Mouse (Mus musculus) midbrain, embryonic 10.5 days (tissue): ENCODE measurements around the gene Olfr223. TPM values are rescaled to one million over a fixed set of nuclear protein-coding genes. Genes with fewer than 3 reads are reported as not detected.

Experiments used
- DNase-seq: peaks from one replicate; pipeline ENCODE4 v3.0.0-alpha.2; 2017; ENCODE audit warnings: low spot score
- H3K27ac ChIP-seq: fragments of 300-500 bp; sonication (generic); replicated peaks from 2 replicates; pipeline ENCODE4 v1.5.1; 2016; ENCODE audit warnings: mild to moderate bottlenecking
- H3K27me3 ChIP-seq: fragments of 300-500 bp; sonication (generic); 2 replicates; pipeline ENCODE4 v1.6.1; 2016; ENCODE audit warnings: low read depth, mild to moderate bottlenecking; ENCODE audit not compliant: poor library complexity, severe bottlenecking
- H3K36me3 ChIP-seq: fragments of 300-500 bp; sonication (generic); 2 replicates; pipeline ENCODE4 v1.6.1; 2016; ENCODE audit warnings: mild to moderate bottlenecking, moderate library complexity
- H3K4me1 ChIP-seq: fragments of 300-500 bp; sonication (generic); 2 replicates; pipeline ENCODE4 v1.6.1; 2016
- H3K4me3 ChIP-seq: fragments of 300-500 bp; sonication (generic); 2 replicates; pipeline ENCODE4 v1.5.1; 2016; ENCODE audit warnings: mild to moderate bottlenecking, moderate library complexity
- H3K9me3 ChIP-seq: fragments of 300-500 bp; sonication (generic); replicated peaks from 2 replicates; pipeline ENCODE4 v1.6.1; 2016; ENCODE audit warnings: mild to moderate bottlenecking
- WGBS: fragments of 180-500 bp; shearing (Covaris S2); methylation state at CpG from one replicate; pipeline ENCODE4 v1.1.7; 2016; 5-methylcytosine and 5-hydroxymethylcytosine counted together
- polyA plus RNA-seq: library from polyadenylated mRNA; unstranded; fragments of >200 nt; fragmentation: Nextera tagmentation; extraction: Ambion mirVana; gene quantifications from 2 replicates; pipeline ENCODE4 v1.2.1, GENCODE M21; 2016

Gene Olfr223
- polyA plus RNA-seq, 1 experiment from 2014 or later, result not detected

- WGBS, result 68% methylated on average over 9 of the region's 9 CpGs
- DNase-seq, result no peak
- Histone ChIP-seq H3K9me3 (no peaks in the 10 kb centered on the region), H3K4me3 (no peak overlapping the region), H3K27me3 (0 out of 2 replicates have a peak, but pooled peaks cover 4% of the 10 kb centered on the region), H3K36me3 (no peaks in the 10 kb centered on the region), H3K4me1 (no peaks in the 10 kb centered on the region), H3K27ac (no peak overlapping the region)
Observed at GRCm38 (mm10) chr11:59575726-59576125, 17.4 kb downstream of the Olfr223 start.

GRCm38 (mm10) chr11:59569306-59569705, 23.8 kb downstream of the Olfr223 start:
- no peaks in the 10 kb centered on the region for H3K36me3 ChIP-seq
- no peak for DNase-seq
- 0 out of 2 replicates have a peak, but pooled peaks cover 4% of the 10 kb centered on the region for H3K27me3 ChIP-seq
- H3K9me3 ChIP-seq, result no peaks in the 10 kb centered on the region
- no peak overlapping the region for H3K4me3 ChIP-seq
- 76% methylated on average over 3 of the region's 3 CpGs for WGBS
- no peak overlapping the region for H3K27ac ChIP-seq
- no peaks in the 10 kb centered on the region for H3K4me1 ChIP-seq

GRCm38 (mm10) chr11:59562837-59563236, 30.3 kb downstream of the Olfr223 start:
- no peak overlapping the region for H3K27ac ChIP-seq

GRCm38 (mm10) chr11:59562336-59562735, 30.8 kb downstream of the Olfr223 start:
- no peak for DNase-seq
- Histone ChIP-seq H3K4me3 (no peak overlapping the region), H3K36me3 (no peaks in the 10 kb centered on the region), H3K9me3 (no peaks in the 10 kb centered on the region), H3K4me1 (no peaks in the 10 kb centered on the region), H3K27ac (no peak overlapping the region), H3K27me3 (no peaks in the 10 kb centered on the region)
- WGBS, result 93% methylated on average over 4 of the region's 4 CpGs

More at GRCm38 (mm10) chr11:59562837-59563236, 30.3 kb downstream of the Olfr223 start:
- H3K27me3 ChIP-seq, result no peaks in the 10 kb centered on the region
- DNase-seq, result no peak
- no peaks in the 10 kb centered on the region for H3K9me3 ChIP-seq
- WGBS, result 80% methylated on average over 9 of the region's 9 CpGs
- no peaks in the 10 kb centered on the region for H3K4me1 ChIP-seq
- H3K36me3 ChIP-seq, result no peaks in the 10 kb centered on the region
- H3K4me3 ChIP-seq, result no peak overlapping the region

GRCm38 (mm10) chr11:59560906-59561305, 32.2 kb downstream of the Olfr223 start:
- Histone ChIP-seq H3K9me3 (no peaks in the 10 kb centered on the region), H3K36me3 (no peaks in the 10 kb centered on the region), H3K27me3 (no peaks in the 10 kb centered on the region), H3K4me3 (no peak overlapping the region), H3K27ac (no peak overlapping the region), H3K4me1 (no peaks in the 10 kb centered on the region)
- DNase-seq, result no peak
- WGBS, result 76% methylated on average over 3 of the region's 3 CpGs

GRCm38 (mm10) chr11:59554535-59554934, 38.6 kb downstream of the Olfr223 start:
- Histone ChIP-seq H3K4me1 (no peaks in the 10 kb centered on the region), H3K27ac (no peak overlapping the region), H3K36me3 (no peaks in the 10 kb centered on the region), H3K9me3 (no peaks in the 10 kb centered on the region), H3K4me3 (no peak overlapping the region), H3K27me3 (no peaks in the 10 kb centered on the region)
- DNase-seq, result no peak
- WGBS, result 81% methylated on average over 8 of the region's 8 CpGs

GRCm38 (mm10) chr11:59554127-59554526, 39.0 kb downstream of the Olfr223 start:
- Histone ChIP-seq H3K27ac (no peak overlapping the region), H3K4me3 (no peak overlapping the region), H3K27me3 (no peaks in the 10 kb centered on the region), H3K36me3 (no peaks in the 10 kb centered on the region), H3K9me3 (no peaks in the 10 kb centered on the region), H3K4me1 (no peaks in the 10 kb centered on the region)
- DNase-seq, result no peak
- WGBS, result 94% methylated on average over 11 of the region's 11 CpGs

- WGBS, result 88% methylated on average over 9 of the region's 9 CpGs
- Histone ChIP-seq H3K36me3 (no peaks in the 10 kb centered on the region), H3K4me3 (no peak overlapping the region), H3K4me1 (no peaks in the 10 kb centered on the region), H3K27me3 (no peaks in the 10 kb centered on the region), H3K27ac (no peak overlapping the region), H3K9me3 (no peaks in the 10 kb centered on the region)
- DNase-seq, result no peak
Observed at GRCm38 (mm10) chr11:59544005-59544404, 49.1 kb downstream of the Olfr223 start.

- Histone ChIP-seq H3K9me3 (no peaks in the 10 kb centered on the region), H3K4me1 (0 out of 2 replicates have a peak, but pooled peaks cover 2% of the 10 kb centered on the region), H3K36me3 (no peaks in the 10 kb centered on the region), H3K4me3 (no peak overlapping the region), H3K27ac (no peak overlapping the region), H3K27me3 (no peaks in the 10 kb centered on the region)
- DNase-seq, result no peak
- 89% methylated on average over 3 of the region's 3 CpGs for WGBS
Observed at GRCm38 (mm10) chr11:59543376-59543775, 49.7 kb downstream of the Olfr223 start.

- no peaks in the 10 kb centered on the region for H3K27me3 ChIP-seq
- no peak overlapping the region for H3K4me3 ChIP-seq
- 0 out of 2 replicates have a peak, but pooled peaks cover 3% of the 10 kb centered on the region for H3K4me1 ChIP-seq
- H3K36me3 ChIP-seq, result no peaks in the 10 kb centered on the region
- DNase-seq, result no peak
- no peak overlapping the region for H3K27ac ChIP-seq
- WGBS, result 88% methylated on average over 6 of the region's 6 CpGs
- no peaks in the 10 kb centered on the region for H3K9me3 ChIP-seq
Observed at GRCm38 (mm10) chr11:59542442-59542841, 50.6 kb downstream of the Olfr223 start.

- H3K4me1 ChIP-seq, result 0 out of 2 replicates have a peak, but pooled peaks cover 3% of the 10 kb centered on the region
- 48% methylated on average over 3 of the region's 3 CpGs for WGBS
- no peaks in the 10 kb centered on the region for H3K9me3 ChIP-seq
- H3K27me3 ChIP-seq, result no peaks in the 10 kb centered on the region
- no peak within 1 kb of the TSS for H3K4me3 ChIP-seq
- no peak for DNase-seq
- H3K36me3 ChIP-seq, result no peaks in the 10 kb centered on the region
- no peak within 1 kb of the TSS for H3K27ac ChIP-seq
Observed at GRCm38 (mm10) chr11:59541324-59541723, 51.8 kb downstream of the Olfr223 start, which contains the start of gene Nlrp3. TSS of gene Nlrp3 (plus strand) at chr11:59541568.

- Histone ChIP-seq H3K36me3 (no peaks in the 10 kb centered on the region), H3K27ac (no peak overlapping the region), H3K27me3 (no peaks in the 10 kb centered on the region), H3K4me1 (0 out of 2 replicates have a peak, but pooled peaks cover 3% of the 10 kb centered on the region), H3K4me3 (no peak overlapping the region), H3K9me3 (no peaks in the 10 kb centered on the region)
- 80% methylated on average over 3 of the region's 3 CpGs for WGBS
- no peak for DNase-seq
Observed at GRCm38 (mm10) chr11:59540123-59540522, 53.0 kb downstream of the Olfr223 start.
